Mouse (Mus musculus): ENCODE data around the gene Rras.

DNA sequence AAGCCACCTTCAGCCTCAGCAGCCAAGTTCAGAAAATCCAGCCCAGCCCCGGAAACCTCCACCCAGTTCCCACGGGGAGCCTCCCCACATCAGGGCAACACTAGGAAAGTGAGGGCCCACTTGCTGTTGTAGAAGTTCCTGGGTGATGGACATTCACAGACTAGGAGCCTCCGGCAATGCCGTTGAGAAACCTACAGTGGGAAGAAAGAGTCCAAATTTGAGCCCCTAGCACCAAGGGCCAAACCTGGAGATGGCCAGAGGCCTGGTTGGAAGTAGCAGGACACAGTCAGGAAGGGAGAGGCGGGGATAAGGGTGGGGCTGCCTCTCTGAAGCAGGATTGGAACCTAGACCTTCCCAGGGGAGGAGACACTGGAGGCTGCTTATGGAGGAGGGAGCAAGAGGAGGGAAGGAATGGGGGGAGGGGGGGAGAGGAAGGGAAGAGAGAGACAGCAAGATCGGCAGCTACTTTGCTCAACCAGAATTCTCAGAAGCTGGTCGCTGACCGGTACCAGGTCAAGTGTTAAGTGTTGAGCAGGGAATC lies 1.3 kb downstream of the Rras start:
- TF ChIP-seq POLR2A (IDR thresholded peaks at IDR 0.05; ENCODE audit: borderline replicate concordance, control insufficient read depth, low read depth, low read length) = no peak
- TF ChIP-seq CTCF (IDR thresholded peaks at IDR 0.05; ENCODE audit: control insufficient read depth, insufficient read depth, low read length) = no peak
